Mouse (Mus musculus): ENCODE results near the gene Stk32c. TPM values are rescaled to one million over a fixed set of nuclear protein-coding genes. Genes with fewer than 3 reads are reported as not detected.

Stk32c gene
- total RNA-seq, 2 experiments from 2014 or later: not detected

DNA sequence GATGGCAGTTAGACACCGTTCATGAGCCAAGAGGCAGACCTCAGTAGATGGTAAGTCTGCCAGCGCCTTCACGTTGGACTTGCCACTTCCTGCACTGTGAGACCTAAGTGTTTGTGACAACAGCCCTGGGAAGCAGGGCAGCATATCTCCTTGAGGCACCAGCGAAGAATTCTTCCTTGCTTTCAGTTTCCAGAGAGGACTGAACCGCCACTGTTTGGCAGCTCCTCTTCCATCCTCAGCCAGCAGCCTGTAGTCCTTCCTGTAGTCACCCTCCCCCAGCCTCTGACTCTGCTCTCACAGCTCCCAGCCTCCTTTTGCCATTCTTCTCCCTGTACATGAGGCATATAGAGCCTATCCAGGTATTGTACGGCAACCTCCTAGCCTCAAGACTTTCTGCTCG lies 60.2 kb downstream of the Stk32c start:
- no peak for ATAC-seq (replicated peaks; ENCODE audit: poor library complexity)

DNA sequence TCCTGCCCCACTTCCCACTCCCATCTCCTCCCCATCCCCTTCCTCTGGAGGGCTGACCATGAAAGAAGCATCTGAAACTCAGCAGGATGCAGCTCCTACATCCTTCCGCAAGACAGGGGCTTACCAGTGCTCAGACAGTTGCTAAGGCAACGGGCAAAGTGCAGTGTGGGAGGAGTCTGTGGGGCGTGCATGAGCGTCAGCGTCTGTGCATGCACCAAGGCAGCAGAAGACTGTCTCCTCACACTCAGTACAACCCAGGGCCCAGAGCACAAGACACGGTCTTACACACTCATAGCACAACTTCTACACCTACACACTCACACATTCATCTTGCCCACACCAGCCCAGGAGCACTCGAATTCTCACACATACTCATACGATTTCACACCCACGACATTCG lies 62.0 kb downstream of the Stk32c start:
- peak; percentile 51 for ATAC-seq (replicated peaks; ENCODE audit: poor library complexity)

DNA sequence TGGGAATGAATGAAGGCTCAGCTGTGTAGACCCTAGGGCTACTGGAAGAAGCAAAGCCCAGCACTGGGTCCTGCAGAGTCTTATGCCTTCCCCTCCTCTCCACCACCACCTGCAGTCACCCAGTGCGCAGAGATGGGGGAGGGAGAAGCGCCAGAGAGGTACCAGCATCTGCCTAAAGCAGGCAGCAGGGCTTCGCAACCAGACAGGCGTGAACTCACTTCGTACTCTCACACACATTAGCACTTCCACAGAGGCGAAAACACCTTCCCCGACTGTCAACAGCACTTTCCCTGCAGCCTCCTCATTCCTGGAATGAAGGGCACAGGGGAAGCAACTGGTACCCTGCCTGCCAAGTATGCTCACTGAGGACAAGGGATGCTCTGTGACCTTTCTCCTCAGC lies 63.7 kb downstream of the Stk32c start:
- ATAC-seq (replicated peaks; ENCODE audit: poor library complexity): no peak

DNA sequence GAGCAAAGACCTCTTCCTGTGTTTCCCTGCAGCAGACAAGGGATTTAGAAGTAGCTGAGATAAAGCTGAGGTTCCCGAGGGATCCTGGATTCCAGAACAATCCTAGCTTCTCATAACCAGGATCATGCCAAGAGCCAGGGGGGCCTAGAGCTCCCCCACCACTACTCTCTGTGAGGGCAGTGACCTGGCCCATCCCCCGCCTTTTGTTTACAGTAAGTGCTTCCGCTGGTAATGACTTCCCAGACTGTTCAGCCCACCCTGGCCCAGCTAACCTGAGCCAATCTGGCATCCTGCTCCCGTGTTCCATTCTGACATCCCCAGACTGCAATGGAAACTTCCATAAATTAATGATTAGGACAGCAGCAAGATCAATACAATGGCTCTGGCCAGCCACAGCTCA lies 65.7 kb downstream of the Stk32c start:
- ATAC-seq (replicated peaks; ENCODE audit: poor library complexity): no peak

DNA sequence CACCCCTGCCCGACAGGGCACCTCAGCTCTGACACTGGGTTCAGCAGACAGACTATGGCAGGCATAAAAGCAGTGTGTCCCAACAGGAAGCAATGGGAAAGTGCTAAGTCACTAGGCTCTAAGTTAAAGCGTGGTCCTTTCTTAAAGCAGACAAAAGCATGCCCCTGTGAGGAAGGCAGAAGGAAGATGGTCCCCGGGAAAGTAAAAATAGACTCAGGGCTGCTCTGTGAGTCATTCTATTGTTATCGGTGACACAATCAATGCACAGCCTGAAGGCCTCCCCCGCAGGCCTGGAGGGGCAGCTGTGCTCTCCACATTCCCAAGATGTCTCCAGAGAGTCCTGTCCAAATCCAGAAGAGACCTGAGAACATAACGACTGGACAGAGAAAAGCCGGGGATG lies 67.2 kb downstream of the Stk32c start:
- ATAC-seq (replicated peaks; ENCODE audit: poor library complexity): peak; percentile 72

DNA sequence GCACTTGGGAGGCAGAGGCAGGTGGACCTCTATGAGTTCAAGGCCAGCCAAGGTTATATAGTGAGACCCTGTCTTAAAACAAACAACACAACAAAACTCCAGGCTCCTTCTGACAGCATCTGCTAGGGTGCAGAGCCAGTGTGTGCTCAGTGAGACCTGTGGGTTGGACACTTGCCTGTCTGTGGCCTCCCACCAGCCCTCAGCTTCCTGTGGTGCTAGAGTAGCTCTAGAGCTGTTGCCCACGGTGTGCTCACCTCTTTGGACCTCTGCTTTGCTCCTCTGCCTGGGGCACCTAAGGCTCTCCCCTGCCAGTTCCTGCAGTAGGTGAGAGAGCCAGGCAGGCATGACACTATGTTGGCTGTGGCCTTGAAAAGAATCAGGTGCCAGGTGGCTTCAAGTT lies 69.3 kb downstream of the Stk32c start:
- ATAC-seq (replicated peaks; ENCODE audit: poor library complexity): no peak

DNA sequence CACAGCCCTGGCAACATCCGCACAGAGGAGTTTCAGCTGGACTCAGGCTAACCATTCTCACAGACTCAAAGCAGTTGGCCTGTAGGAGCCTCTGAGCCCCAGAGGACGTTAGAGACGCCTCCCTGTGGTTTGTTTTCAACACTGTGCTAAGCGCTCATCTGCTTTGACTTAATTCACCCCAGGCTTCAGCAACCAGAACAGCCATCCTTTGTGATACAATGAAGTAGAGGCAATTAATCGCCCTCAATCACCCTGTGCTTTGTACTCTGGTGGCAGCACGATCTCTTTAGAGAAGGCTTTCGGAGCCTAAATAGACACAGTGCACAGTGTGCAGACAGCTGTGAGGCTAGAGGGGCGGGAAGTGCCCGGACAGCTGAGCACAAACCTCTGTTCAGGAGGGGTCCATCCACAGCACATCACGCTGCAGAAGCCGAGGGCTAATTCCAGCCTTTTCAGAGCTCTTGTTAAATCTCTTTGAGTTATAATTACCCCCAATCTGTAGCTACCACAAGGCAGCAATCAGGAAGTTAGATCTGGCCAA lies 73.1 kb downstream of the Stk32c start:
- no peak for ATAC-seq (replicated peaks; ENCODE audit: poor library complexity)

DNA sequence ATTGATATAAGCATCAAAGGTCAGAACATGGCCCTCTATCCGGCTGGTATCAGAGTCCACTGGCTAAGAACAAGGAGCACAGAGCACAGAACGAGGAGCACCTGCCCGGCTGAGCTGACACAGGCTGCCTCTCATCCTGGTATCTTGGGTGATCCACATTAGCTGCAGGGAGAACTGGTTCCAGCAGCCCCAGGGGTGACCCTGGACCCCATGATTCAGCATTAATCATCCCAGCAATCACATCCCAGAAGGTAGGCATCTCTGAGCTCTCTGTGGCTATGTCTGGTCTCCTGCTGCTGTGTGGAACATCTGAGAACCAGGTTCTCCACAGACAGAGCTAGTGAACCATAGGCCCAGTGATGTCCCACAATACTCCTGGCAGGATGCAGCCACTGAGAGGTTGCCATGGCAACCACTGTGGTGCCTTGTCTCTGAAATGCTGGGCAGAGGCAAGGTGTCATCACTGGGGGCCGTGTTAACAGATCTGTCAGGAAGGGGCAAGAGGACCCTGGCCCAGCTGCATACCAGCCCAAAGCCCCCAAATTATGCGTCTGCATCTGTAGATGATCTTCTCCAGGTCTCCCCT lies 76.1 kb downstream of the Stk32c start:
- ATAC-seq (replicated peaks; ENCODE audit: poor library complexity): no peak

DNA sequence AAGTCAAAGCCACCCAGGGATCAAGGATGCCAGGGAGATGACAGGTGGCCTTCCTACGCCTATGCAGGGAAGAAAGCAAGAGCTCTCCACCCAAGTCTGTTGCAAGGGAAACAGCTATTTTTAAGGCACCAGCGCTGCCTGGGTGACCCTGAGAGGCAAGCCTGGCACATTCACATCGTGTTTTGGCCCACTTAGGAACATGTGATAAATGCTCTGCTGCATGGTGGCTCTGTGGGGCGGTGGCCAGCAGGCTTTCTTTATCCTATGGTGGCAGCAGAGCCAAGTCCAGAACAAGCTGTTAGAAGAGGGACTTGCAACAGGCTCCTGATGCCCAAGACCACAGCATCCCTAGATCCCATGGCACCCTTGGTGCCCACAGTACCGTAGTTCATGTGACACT lies 77.9 kb downstream of the Stk32c start:
- no peak for ATAC-seq (replicated peaks; ENCODE audit: poor library complexity)

DNA sequence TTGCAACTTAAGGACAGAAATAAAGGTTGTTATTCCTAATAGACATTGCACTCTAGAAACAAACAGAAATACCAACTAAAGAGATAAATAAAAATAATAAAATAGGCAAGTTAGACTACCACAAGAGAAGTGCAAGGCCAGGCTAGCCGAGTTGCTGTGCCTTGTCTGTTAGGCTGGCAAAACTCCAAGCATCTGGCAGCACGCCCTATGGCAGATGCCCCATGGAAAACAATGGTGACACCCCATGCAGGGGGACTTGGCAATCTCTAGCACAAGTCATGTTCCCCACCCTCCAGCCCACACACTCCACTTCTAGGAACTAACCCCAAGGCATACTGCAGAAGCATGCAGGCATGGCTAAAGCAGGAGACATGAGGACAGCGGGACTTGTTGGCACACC lies 79.7 kb downstream of the Stk32c start:
- ATAC-seq (replicated peaks; ENCODE audit: poor library complexity): no peak

DNA sequence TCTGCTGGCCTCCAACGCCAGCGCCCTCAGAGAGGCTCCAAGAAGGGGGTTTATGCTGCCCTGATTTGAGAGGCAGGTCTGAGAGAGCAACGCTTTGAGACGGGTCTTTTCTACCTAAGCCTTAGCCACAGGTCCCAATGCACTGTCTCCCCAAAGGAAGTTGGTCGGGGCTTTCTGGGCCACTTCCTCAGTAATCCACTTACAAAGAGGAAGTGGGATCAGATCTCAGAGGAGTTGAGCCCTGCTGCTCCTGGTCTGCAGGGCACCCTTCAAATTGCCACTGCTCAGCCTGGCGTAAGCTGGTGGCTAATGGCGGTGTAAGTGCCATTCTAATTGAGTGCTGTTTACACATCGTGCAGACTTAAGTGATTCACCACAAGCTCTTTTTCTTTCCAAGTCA lies 81.6 kb downstream of the Stk32c start:
- peak; percentile 78 for ATAC-seq (replicated peaks; ENCODE audit: poor library complexity)

DNA sequence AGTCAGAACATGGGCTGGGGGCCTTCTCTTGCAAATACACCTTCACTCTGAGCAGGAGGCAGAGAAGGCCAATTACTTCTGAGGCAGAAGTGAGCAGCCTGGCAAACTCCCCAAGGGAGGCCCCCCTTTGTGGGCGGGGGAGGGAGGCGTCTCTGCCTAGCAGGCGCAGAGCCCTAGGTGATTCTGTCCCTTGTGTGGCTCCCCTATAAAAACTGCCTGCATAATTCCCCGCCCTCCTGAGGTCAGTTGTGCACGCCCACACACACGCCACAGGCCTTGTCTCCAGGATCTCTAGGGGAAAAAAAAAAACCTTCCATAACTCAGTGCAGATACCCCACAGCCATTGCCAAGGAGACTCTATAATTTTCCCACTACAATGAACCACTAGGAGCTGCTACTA lies 82.7 kb downstream of the Stk32c start:
- peak; percentile 30 for ATAC-seq (replicated peaks; ENCODE audit: poor library complexity)

DNA sequence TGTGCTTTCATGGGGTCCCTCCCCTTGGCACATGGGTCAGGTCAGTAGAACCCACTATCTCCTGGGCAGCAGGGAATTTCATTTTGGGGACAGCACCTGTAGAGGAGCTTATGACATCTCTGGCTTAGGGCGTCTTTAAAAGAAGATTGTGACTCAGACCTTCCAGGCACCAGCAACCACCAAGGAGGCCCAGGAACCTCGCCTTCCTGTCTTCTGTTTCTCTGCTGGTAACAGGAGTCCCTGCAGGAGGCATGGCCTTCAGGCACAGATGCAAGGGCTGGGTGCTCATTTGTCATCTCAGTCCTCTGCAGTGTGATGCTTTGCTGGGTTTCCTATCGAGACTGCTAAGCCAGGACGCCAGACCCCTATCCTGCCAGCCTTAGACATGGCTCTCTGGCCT lies 84.1 kb downstream of the Stk32c start:
- no peak for ATAC-seq (replicated peaks; ENCODE audit: poor library complexity)

DNA sequence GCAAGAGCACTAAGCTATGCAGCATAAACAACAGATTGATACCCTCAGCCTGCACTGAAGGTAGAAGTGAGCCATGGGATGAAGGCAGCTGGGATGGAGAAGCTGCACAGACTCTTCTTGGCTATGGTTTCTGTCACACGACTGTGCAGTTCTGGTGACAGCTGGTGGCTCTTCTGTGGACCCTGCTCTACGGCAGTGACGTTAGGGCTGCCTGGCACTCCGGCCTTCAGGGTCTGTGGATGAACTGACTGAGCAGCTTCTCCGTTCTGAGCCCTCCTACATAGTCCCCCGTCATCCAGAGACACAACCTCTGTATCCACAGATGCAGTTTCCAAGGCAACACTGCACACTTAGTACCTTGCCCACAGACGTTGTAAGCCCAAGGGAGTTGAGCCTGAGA lies 86.6 kb downstream of the Stk32c start:
- no peak for ATAC-seq (replicated peaks; ENCODE audit: poor library complexity)

DNA sequence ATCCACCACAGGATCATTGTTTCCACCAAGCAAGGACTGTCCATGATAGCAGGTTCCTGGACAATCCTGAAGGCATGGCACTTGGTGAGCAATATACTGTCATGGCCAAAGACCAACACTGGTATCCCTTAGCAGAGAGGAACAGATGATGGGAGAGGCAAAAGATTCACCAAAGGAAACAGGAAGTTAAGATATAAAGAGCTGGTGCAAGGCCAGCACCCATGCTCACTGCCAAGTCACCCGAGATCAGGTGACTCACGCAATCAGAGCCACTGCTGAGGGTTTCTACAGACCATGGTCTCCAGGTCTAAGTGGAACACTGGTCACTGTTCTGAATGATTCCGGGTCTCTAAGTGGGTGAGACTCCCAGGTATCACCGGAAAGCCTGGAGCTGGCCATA lies 87.2 kb downstream of the Stk32c start:
- peak; percentile 43 for ATAC-seq (replicated peaks; ENCODE audit: poor library complexity)

DNA sequence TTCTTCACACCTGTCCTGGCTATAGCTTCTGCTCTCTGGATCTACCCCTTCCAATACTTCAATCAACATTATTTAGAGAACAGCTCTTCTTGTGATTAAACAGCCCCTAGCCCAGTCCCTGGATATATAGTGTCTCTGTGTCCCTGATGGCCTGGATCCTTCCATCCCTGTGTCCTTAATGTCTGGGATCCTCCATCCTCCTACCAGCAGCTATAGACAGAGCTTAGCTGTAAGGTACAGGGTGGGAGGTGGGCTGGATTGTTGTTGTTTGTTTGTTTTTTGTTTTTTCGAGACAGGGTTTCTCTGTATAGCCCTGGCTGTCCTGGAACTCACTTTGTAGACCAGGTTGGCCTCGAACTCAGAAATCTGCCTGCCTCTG lies 93.3 kb downstream of the Stk32c start:
- no peak for ATAC-seq (replicated peaks; ENCODE audit: poor library complexity)

DNA sequence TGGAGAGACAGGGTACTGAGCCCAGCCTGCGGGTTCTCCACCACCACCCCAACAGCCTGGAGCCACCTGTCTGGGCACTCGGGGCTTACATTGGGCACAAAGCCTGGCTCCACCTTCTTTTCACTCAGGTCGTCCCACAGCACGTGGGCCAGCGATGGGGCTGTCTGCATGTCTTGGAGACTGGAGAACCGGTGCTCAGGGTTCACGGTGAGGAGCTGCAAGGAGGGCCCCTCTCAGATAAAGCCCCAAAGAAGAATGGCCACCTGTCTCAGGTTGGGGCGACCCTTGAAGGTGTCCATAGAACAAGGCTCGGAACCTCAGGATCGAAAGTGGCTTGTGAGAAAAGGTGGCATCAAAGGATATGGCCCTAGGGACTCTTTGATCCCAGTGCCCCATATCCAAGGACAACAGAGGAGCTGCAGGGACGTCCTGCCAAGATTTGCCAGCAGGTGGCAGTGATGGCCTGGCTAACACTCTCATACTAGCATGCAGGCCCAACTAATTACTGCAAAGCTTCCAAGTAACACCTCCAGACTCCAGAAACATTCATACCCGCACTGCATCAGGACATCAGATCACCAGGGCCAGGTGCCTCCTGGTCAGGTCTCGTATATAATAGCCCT lies 93.8 kb downstream of the Stk32c start:
- peak; percentile 97 for ATAC-seq (replicated peaks; ENCODE audit: poor library complexity)

DNA sequence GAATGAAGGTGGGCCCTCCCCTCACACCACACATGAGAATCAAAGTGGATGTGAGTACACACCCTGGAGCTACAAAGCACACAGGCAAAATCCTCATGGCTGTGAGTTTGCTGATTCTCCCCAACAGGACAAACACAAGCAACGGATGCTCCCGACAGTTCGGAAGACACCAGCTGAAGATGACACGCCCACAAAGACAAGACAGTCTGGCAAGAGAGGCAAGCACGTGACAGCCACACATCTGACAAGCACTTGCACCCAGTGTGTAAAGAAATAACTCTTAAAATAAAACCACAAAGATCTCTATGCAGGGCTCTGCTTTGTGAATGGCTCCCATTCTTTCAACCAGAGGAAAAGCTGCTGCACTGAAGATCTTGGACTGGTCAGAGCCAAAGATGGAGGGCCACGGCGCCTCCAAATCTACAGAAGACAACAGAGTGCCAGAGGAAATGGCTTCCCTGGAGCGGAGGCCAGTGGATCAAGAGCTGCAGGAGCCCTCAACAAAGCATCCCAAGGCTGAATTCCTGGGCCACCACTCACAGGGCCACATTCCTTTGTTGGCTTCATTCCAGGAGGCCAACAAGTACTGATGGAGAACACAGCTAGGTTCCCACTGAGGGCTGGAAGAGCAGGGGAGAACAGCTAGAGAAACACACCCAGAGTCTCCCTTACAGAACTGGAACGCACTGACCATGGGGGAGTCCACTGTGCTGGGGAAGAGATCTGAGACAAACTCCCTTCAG lies 105.0 kb downstream of the Stk32c start:
- no peak for ATAC-seq (replicated peaks; ENCODE audit: poor library complexity)

DNA sequence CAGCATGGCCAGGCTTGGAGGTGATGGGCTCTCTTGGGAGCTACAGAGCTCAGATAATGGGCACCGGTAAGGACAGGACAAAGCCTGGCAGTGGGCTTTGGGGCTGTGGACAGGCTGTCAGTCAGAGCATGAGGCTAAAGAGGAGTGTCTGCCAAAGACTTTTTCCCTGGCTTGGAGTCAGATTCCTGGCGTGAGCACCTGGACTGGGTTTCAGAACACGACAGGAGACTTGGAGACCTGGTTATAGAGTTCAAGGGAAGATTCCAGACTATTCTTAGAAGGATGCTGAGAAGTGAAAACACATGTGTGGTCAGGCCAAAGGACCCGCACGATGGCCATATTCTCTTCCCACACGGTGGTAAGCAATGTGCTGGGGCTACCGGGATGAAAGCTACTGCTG lies 107.4 kb downstream of the Stk32c start:
- ATAC-seq (replicated peaks; ENCODE audit: poor library complexity): no peak

DNA sequence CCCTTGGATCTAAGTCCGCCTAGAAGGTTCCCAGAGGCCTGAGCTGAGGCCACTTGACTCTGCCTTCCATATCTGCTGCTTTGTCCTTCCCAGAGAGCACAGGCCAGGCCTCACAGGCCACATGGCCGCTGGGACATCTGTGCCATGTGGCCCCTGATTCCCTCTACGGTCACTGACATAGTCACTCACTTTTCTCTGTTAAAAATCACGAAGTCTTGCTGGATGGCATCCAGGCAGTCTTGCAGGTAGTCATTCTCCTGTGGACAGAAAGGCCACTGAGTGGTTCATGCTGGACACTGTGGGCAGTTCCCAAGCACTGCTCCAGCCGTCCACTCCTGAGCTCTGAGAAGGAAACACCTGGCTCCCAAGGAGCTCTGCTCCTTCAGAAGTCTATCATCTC lies 108.0 kb downstream of the Stk32c start:
- no peak for ATAC-seq (replicated peaks; ENCODE audit: poor library complexity)

DNA sequence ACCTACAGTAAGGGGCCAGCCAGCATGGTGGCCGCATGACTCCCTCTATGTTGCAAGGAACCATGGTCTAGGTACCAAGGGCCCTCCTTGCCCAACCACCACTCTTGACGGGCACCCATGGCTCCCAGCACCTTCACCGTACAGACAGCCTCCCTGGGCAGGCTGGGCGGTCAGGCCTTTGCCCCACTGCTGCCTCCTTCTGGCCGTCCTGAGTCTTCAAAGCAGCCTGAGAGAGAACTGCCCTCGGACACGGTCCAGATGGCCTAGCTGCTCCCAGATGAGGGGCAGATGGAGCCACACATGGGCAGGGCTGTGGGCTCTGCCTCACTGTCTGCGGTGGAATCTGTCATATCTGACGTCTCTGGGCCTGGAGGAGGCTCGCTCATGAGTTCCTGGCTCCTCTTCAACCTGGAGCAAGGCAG lies 109.1 kb downstream of the Stk32c start:
- no peak for ATAC-seq (replicated peaks; ENCODE audit: poor library complexity)

DNA sequence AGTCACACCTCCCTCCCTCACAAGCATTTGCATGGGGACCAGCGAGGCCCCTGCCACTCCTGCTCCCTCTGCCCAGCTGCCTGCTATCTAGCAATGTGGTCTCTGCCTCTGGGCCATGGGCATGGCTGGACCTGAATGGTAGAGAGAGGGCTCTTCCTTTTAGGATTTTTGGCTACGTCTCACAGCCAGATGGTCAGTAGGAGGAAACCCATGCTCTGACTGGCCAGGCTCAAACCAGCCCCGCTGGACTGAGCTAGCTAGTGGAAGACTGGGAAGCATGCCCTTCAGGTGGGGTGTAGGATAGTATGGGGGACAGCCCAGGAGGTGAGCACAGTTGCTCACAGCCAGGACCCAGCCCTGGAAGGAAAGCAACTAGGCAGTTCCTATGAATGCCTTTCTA lies 111.3 kb downstream of the Stk32c start:
- ATAC-seq (replicated peaks; ENCODE audit: poor library complexity): no peak
